Mouse (Mus musculus) naive thymus-derived CD4-positive, alpha-beta T cell, adult 2 months (primary cell): Measurements from ENCODE around the gene She.

Experiments used
- DNase-seq: peaks from one replicate; pipeline ENCODE4 v3.0.0-alpha.2; 2011; ENCODE audit warnings: low read depth

She gene

DNA sequence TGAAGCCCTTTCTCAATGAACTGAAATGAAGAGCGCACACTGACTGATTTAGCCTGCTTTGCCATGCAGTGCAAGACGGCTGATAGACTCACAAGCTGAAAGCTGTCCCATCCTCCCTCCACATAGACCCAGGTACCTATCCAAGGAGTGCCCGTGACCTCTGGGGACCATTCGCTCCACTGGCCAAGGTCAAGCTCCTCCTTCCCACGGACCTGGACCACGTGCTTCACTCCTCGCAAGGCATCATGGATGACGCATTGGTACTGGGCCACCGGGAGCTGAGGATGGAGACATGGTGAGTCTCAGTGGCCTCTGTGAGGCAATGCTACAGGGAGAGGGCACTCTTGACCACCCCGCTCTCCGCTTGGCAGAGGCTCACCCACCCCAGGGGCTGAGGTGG lies 54.6 kb downstream of the She start:
- DNase-seq = no peak

- peak; percentile 45 for DNase-seq
Observed at GRCm38 (mm10) chr3:89887582-89888230, 56.5 kb downstream of the She start.

- DNase-seq = no peak
Observed at GRCm38 (mm10) chr3:89889841-89890430, 58.8 kb downstream of the She start.

DNA sequence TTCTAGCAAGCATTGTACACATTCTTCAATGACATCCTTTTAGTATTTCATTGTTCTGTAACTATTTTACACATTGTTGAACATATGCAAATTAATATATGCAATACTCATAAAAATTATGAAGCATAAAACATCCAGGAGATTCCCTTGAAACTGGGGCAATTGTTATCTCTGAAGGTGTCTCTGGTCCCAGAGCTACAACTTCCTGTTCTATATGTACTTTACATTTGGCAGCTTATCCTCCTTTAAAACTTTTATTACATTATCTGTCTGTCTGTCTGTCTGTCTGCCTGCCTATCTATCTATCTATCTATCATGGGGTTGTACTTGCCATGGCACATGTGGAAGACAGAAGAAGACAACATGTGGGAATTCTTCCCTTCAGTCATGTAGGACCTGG lies 60.5 kb downstream of the She start:
- DNase-seq = no peak

- peak; percentile 55 for DNase-seq
Observed at GRCm38 (mm10) chr3:89892517-89893106, 61.4 kb downstream of the She start.

DNA sequence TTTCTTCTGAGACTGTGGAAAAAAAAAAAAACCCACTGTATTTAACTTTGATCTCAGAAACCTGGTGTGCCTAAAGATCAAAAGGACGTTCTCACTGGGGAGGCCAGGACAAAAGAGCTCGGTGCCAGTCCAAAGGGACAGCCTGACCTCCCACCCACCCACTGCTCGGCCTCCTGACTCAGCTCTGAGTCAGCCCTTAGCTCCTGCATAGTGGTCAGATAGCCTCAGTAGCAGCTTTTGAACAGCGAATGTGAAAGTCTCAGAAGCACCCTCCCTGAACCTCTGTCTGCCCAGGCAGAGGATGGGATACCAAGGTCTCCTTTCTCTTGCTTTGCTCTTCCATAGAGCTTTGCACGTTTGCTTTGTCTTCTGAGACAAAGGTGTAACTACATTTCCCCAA lies 65.4 kb downstream of the She start:
- peak; percentile 60 for DNase-seq

GRCm38 (mm10) chr3:89897204-89897796 lies 66.1 kb downstream of the She start:
- no peak for DNase-seq

GRCm38 (mm10) chr3:89898011-89898410 lies 66.8 kb downstream of the She start:
- DNase-seq = no peak

DNA sequence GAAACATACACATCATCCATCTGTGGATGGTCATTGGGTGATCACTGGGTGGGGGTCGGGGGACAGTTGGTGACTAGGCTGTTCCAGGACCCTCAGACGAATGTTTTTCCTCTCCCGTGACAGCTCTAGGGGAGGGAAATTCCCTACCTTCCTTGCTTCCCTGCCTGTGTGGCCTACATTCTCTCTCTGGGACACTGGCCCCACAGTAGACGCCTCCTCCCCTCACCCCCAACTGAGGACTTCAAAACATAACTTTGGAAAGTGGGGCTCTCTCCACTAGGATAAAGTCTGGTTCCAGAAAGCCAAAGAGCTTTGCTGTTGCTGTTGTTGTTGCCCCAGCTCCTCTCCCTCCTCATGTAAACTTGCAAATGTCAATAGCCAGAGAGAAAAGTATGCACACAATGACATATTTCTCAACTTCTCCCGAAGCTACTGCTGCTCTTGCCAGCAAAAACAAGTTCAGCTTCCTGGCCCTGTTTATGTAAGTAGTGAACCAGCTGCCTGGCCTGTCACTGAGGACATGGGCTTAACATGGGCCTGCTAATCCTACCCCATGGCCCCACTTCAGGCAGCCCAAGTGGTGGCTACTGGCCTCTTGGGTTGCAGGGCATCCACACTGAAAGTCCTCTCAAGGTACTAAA lies 67.8 kb downstream of the She start:
- DNase-seq = no peak

- no peak for DNase-seq
Observed at GRCm38 (mm10) chr3:89899511-89899908, 68.3 kb downstream of the She start.

DNA sequence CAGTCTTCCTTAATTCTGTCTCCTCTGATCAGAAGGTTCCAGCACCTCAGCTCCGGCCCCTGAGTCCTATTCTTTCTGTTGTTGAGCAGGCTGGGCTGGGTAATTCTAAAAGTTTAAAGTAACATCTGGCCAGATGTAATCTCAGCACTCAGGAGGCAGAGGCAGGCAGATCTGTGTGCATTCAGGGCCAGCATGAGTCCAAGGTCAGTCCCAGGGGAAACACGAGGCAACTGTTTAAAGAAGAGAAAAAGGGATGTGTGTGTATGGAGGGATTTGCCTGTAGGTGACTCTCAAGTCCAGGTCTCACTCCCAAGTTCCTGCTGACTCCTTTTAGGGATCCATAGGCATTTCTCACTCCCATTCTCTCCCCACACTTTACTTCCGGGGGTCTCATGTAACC lies 76.7 kb downstream of the She start:
- DNase-seq = no peak
